Mouse (Mus musculus) C2C12 (cell line): ENCODE data around the gene Dact1.

Experiments
- CEBPB ChIP-seq: IDR thresholded peaks from one replicate; pipeline ENCODE4 v1.6.1; 2011; ENCODE audit warnings: low read depth, mild to moderate bottlenecking, control low read depth, moderate library complexity
- CTCF ChIP-seq: IDR thresholded peaks from one replicate; pipeline ENCODE4 v1.5.1; 2011; ENCODE audit not compliant: control insufficient read depth, insufficient read depth, insufficient read length
- FOSL1 ChIP-seq: IDR thresholded peaks from one replicate; pipeline ENCODE4 v1.8.0; 2011; ENCODE audit warnings: mild to moderate bottlenecking, low read length; ENCODE audit not compliant: poor library complexity, insufficient read depth, severe bottlenecking
- MAX ChIP-seq: IDR thresholded peaks from one replicate; pipeline ENCODE4 v1.6.1; 2011; ENCODE audit warnings: mild to moderate bottlenecking, control low read depth
- MYOD1 ChIP-seq: IDR thresholded peaks from one replicate; pipeline ENCODE4 v1.6.1; 2011; ENCODE audit warnings: low read depth; ENCODE audit not compliant: control insufficient read depth, insufficient read length
- MYOG ChIP-seq: IDR thresholded peaks from one replicate; pipeline ENCODE4 v1.6.1; 2011; ENCODE audit not compliant: control insufficient read depth, insufficient read length; ENCODE audit errors: extremely low read depth
- USF1 ChIP-seq: IDR thresholded peaks from one replicate; pipeline ENCODE4 v1.6.1; 2011; ENCODE audit warnings: low read depth, mild to moderate bottlenecking, control low read depth, moderate library complexity

- TF ChIP-seq CTCF = no peak
- TF ChIP-seq USF1 = no peak
- no peak for TF ChIP-seq CEBPB
- TF ChIP-seq FOSL1 = no peak
- no peak for TF ChIP-seq MYOD1
- TF ChIP-seq MYOG = no peak
- no peak for TF ChIP-seq MAX
Measured at GRCm38 (mm10) chr12:71319536-71319935, 9.9 kb downstream of the Dact1 start.
